Mouse (Mus musculus) lung, postnatal 0 days (tissue): ENCODE data around the gene Zkscan17.

Experiments
- CTCF ChIP-seq: IDR thresholded peaks from 2 replicates; pipeline ENCODE4 v1.5.1; 2016; ENCODE audit warnings: antibody characterized with exemption, mild to moderate bottlenecking
- EP300 ChIP-seq: IDR thresholded peaks from 2 replicates; pipeline ENCODE4 v1.6.1; 2016; ENCODE audit warnings: antibody characterized with exemption, mild to moderate bottlenecking, control low read depth

- no peak for TF ChIP-seq CTCF
- no peak for TF ChIP-seq EP300
These were observed 49.3 kb downstream of the Zkscan17 start for GRCm38 (mm10) chr11:59477240-59477639.
